Mouse (Mus musculus) thymus, adult 18-20 months (tissue): Measurements from ENCODE around the gene Exosc10.

Experiments used
- DNase-seq, 2 experiments: peaks; one replicate each; pipeline ENCODE4 v3.0.0; 2022; ENCODE audit warnings: mixed read lengths in 2 of 2

Gene Exosc10

DNA sequence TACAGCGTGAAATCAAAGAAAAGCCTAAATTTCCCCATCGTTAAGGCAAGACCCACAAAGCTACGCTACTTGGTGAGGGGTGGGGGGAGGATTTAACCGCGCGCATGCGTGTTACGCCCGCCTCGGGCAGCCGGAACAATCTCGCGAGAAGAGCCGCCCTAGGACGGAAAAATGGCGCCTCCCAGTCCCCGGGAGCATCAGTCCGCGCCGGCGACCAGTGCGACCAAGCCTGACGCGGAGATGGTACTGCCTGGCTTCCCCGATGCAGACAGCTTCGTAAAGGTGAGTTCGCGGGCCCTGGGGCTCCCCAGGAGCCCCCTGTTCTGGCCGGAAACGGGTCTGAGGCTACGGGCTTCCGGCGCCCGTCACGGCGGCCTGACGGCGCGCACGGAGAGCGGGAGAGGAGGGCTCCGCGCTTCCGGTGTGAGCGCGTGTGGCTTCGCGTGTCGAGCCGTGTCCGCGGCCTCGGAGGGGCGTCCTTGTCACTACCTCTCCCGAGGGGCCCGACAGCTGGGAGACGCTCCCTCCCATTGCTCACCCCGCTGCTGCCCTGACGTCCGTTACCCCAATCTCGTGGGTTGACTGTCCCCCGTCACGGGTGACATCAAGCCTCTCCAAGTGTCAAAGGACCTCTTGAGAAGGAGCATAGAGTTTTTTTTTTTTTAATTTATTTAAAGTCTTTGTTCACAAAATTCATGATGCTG, at the start of gene Exosc10:
Gene Exosc10, plus strand, starts transcription at position 133 of the 704 bp plus-strand sequence.
- DNase-seq: peak; percentile 70 to 77

DNA sequence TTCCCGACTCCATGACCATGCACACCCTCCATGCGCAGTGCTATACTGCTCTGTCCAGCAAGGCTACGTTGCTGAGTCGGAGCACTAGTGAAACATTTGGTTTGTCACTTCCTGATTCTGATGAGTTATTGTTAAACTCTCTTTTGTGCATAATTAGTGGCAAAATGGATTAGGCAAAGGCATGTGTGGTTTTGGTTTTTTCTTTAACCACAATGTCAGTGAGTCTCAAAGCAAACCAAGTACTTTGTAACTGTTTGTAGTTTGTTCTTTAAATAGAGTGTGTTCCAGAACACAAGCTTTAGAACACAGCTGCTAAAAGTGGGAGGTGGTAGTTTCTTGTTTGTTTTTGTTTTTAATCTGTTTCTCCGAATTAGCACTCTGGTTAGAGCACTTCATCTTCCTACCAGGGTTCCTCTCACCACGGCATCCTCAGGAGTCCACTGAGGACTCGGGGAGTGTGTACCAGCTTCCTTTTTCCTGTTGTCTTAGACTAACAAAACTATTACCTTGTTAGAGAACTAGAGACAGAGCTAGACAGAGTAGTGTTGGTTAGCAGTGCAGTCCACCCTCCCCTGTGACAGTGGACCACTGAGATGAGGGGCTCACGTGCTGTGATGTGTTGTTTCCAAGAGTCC, 48.7 kb upstream of the Exosc10 start:
- DNase-seq: no peak

DNA sequence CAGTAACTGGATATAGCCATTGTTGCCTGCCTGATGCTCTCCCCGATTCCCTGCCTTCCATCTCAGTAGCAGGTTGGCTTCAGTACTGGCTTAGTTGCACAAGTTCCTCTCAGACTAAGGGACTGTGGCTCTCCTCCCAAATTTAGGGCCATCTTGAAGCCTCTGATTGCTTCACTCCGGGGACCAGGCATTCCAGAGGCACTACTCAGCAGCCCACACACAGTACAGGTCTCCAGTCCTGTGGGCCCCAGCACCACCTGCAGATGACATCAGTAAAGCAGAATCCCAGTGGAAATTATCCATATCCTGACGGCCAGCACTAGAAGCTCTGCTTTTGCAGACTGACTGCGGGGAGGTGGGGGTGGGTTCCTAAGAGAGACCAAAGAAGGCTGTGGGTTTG, 47.5 kb upstream of the Exosc10 start:
- no peak for DNase-seq

DNA sequence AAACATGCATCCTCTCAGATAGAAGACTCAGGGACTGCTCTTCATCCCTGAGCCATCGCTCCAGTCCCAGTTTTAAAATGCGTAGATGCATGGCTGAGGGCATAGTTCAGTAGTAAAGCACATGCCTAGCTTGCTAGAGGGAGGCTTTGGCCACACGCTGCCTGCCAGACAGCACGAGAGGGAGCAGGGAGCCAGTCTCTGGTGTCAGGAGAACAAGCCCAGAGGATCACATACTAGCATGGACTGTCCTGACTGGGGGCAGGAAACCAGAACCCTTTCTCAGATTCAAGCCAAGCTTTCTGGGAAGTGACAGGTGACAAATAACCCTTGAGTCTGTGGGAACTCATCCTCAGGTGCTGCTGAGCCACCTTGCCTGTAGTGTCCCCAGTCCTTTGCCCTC, 46.9 kb upstream of the Exosc10 start:
- DNase-seq: no peak

DNA sequence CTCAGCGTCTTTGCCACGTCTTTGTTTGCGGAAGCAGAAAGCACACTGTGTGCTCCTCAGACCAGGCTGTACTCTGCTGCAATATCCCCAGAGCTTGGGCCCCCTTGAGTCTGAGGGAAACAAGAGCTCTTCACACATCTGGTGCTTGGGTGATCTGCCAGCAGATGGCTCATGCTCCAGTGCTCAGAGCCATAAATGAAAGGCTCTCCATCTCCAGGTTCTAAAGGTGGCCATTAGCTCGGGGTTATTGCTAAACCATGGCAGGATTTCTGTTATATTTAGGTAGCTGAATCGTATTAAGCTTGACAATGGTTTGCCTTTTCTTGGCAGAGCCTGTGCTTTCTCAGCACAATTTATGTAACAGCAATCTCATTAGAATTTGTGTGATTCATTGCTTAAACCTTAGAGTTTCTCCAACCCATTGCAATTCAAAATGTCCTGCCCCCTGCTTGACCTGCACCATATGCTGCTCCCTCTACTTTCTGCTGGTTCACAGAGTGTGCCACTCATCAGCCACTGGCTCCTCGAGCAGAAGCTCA, 45.1 kb upstream of the Exosc10 start:
- DNase-seq: no peak

DNA sequence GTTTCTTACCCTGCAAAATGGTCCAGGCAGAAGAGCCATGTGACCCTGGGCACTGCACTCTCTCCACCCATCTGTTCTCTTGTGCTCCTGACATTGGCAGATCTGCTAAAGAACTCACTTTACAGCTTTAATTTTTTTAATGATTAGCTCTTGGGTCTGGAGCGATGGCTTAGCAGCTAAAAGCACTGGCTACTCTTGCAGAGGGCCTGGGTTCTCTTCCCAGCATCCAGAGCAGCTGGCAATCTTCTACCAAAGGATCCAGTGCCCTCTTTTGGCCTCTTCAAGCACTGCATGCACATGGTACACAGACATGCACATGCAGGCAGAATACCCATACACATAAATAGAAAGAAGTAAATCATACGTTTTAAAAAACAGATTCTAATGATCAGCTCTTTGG, 42.9 kb upstream of the Exosc10 start:
- no peak for DNase-seq

DNA sequence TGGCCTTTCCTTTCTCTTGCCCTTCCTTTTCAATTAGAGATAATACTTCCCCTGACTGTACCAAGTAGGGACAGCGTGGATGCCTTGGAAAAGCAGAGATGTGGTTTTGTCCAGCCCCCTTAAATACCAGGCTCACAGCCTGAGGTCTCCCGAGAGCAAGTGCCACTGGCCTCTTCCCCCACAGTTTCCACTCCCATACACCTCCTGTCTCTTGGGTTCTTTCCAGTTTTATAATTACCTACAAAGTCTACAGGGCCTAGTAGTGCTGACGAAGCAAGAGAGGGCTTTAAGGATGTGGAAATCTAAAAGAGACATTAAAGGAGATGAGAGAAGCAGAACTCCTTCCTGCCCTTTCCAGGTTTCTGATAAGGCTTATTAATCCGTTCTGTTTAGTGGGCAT, 40.4 kb upstream of the Exosc10 start:
- DNase-seq: no peak

DNA sequence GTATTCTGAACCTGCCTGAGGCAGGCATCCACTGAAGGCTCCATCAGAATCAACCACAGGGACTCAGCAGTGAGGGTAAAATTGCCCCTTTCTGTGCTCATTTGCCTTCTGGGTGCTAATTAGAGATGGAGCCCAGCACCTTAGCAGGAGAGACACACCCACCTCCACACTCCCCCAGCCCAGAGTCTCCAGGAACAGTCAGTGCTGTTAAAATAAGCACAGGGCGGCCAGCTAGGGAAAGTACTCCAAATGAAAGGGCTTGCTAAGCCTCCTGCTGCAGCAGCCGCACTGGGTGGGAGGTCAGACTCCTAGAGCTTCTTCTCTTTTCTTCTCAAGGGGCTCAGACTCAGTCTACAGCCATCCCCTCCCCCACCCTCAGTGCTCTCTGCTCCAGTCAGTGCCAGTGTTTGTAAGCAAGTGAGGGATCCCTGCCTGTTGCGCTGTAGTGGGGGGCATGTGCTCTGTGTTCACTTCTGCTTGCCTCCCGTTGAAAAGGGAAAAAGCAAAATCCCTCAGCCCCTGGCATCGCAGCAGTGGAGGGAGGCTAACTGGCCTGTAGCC, 39.9 kb upstream of the Exosc10 start:
- DNase-seq: no peak

DNA sequence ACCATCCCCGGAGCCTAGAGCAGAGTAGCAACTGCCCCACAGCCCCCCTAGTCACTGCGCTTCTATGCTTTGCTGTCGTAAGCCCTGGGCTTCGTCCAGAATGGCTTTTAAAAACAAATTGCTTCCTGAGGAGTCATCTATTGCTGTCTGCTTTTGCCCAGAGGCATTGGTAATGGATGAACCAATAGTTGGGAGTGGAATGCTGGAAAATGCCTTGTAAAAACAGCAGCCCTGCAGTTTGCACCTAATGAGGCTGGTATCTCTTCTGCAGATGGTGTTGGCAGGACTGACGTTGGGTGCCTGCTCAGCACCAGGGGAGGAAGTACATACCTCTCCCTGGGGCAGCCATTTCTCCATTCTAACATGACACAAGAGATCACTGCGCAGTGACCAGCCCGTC, 34.7 kb upstream of the Exosc10 start:
- no peak for DNase-seq

DNA sequence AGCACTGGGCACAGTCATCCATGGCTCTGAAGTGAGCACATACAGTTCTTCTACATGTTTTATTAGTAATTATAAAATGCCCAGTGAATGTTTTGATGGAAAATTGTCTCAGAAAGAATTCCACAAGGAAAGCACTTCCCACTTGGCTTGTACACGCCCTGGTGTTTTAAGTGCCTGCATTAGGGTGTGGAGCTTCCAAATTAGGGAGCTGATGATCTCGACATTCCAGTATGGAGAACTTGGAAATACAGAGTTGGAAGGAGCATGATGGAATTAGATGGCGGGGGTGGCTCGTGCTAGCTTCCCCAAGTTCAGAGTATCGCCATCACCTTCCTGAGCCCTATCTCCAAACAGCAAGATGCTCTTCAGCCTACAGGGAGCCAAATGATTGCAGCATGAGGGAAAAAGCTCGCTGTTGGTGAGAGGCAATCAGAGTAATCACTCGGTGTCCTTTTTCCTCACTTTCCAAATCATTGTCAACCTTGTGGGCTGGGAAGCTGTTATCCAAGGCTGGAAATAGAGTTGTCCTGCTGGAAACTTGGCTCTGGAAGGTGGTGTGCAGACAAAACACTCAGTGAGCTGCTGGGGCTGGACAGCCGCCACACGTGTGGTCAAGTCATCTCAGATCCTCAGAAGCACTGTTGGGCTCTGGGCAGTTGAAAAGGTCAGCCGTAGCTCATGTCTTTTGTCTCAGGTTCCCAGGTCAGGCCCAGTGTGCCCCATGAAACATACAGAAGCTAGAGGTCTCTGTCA, 30.9 kb upstream of the Exosc10 start:
- no peak for DNase-seq

DNA sequence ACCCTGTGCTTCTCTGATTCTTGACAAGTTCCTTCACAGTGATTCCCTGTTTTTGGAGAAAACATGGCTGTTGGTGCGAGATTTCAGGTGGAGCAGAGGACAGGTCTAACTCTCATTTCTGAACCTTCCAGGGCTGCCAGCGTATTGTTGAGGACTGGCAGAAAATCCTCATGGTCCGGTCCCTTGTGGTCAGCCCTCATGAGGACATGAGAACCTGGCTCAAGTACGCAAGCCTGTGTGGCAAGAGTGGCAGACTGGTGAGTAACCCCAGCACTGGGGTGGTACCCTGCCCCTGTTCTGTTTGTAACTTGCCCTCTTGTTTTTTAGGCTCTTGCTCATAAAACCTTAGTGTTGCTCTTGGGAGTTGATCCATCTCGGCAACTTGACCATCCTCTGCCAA, 27.9 kb upstream of the Exosc10 start:
- DNase-seq: no peak

DNA sequence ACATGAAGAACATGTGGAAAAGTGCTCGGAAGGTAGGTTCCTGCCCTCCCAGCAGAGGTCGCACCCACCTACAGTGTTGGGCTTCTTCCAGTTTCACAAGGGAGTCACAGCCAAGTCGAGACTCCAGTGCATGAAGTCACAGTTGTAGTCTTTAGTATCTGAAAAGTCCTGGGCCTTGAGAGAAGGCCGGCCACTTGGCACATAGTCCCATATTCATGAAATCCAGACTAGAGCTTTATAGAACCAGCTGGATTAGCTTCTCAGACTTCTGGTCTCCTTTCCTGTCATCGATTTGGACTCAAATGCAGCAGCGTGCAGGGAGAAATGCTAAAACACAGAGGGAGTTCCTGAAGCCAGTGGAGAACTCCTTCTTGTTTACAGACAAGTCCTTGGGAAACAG, 27.5 kb upstream of the Exosc10 start:
- DNase-seq: no peak

DNA sequence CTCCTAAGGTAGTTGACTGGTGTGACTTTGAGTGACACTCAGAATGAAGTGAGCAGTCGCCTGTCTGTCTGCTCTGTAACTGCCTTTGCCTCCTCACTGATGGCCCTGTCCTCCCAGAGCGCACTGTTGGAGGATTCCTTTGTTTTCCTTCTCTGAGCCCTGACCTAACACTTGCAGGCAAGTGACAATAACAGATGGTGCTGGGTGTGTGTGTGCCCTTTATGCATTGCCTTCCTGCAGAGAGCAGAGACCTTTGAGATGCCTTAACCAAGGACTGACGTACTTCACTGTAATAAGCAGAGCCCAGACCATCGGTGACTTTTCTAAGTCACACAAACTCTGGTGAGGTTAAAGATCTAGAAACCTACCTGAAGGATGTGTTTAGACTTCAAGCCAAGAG, 26.9 kb upstream of the Exosc10 start:
- no peak for DNase-seq

DNA sequence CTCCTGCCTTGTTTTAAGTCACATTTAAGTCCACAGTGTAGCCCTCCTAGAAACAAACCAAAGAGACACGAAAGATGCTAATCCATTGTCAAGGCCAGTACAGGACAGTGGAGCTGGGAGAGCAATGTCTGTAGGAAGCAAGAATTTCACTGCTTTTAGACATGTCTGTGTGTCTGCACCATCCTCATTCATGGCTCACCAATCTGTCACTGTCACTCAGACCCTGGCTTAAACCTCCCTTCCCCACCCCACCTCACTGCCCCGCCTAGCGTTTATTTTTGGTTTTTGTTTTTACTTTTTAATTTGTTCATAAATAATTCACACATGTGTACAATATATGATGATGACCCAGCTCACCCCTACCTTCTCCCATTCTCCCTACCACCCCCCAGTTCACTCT, 25.7 kb upstream of the Exosc10 start:
- DNase-seq: no peak

DNA sequence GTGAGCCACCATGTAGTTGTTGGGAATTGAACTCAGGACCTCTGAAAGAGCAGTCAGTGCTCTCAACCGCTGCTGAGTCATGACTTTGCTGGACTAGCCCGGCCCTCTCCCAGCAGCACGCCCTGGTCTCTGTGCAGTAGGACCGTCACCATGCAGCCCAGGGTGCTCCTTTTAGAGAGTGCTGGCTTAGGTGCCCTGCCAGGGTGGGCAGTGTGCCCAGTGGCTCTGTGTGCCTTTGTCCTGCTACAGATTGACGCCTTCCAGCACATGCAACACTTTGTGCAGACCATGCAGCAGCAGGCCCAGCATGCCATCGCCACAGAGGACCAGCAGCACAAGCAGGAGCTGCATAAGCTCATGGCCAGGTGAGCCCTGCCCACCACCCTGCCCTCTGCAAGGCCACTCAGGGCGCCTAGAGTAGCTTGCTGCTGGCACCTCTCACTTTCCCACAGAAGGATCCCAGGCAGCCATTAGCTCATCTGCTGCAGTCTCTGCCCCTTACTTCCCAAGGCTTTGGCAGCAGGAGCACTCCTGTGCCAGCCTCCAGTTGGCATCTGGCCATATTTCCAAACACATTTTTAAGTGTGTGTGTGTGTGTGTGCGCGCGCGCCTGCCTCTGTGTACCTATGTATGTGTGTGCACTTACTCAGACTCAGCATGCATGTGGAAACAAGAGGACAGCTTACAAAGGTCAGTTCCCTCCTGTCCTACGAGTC, 24.5 kb upstream of the Exosc10 start:
- DNase-seq: no peak

DNA sequence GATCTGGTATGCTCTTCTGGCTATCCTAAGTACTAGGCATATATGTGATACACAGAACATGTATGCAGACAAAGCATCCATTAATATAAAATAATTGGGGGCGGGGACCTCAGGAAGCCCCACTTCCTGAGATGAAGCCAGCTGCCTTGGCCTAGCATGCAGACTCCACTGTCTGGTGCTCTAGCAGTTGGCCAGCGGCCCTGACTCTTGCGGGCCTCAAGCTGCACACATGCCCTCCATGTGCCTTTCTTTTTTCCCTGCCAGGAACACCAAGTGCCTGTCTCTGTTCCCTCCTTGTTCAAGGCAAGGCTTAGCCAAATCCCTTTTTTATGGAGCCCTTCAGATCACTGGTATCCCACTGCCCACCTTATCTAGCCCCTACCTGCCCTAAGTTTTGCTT, 22.4 kb upstream of the Exosc10 start:
- DNase-seq: no peak

DNA sequence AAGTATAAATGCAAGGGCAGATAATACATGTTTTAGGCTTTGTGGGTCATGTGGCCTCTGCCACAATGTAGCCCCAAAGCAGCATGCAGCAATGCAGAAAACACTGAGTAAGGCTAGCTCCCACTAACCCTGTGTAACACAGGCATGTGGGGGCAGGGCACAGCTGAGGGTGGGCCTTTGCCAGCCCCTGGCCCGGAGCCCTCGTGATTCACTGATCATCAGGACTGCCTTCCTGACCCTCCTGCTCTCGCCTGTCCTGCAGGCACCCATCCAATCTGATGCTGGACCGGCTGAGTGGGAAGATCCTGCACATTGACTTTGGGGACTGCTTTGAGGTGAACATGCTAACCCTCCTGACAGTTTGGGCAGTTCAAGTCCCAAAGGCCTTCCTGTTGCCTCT, 9.1 kb upstream of the Exosc10 start:
- DNase-seq: no peak

DNA sequence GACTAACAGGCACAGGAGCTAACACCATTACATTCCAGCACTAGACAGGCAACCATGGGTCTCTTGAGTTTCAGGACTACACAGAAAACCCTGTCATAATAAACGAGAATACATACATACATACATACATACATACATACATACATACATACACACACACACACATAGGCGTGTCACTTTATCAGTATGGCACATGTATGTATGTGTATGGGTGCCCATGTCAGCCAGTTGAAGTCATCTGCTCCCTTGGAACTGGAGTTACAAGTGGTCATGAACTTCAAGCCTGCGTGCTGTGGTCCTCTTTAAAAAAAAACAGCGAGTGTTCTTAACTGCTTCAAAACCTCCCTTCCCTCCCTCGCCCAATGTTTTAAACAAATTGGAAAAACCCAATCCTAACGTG, 463 bp upstream of the Exosc10 start:
- DNase-seq: no peak

DNA sequence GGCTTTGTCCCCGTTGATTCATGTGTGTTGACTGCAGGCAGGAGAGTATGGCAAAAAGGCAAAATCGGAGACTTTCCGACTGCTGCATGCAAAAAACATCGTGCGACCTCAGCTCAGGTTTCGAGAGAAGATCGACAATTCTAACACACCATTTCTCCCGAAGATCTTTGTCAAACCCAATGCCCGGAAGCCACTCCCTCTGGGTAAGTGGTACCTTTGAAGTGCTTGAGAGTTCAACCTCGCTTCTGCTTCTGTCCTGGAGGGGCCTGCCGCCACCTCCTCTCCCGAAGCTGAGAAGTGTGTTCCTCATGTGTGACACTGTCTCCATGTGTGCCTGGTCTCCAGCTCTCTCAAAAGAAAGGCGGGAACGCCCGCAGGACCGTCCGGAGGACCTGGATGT, 4.4 kb downstream of the Exosc10 start:
- no peak for DNase-seq

DNA sequence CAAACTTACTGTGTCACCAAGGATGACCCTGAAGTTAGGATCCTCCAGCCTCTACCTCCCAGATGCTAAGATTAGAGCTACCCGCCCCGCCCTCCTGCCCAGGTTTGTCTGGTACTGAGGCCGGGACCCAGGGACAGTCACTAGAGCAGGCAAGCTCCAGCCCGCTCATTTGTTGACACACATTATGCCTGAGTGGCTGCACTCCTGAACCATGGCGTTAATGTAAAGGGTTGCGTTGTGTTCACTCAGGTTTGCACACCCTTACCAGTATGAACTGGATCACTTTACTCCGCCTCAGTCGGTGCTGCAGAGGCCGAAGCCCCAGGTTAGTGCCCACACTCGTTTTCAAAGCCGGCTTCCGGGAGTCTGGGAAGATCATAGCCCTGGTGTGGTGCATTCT, 5.4 kb downstream of the Exosc10 start:
- DNase-seq: no peak

DNA sequence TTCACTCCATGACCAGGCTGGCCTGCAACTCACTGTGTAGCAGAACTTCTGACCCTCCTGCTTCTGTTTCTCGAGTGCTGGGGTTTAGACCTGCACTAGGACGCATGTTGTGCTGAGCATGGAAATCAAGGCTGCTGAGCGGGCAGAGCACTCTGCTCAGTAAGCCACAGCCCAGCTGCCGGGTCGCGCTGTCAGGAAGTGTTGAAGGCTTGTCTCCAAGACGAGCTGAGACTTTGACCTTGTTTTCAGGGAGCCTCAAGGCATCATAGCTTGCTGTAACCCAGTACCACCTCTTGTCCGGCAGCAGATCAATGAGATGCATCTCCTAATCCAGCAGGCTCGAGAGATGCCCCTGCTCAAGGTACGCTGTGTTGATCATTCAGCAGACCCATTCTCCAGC, 11.9 kb downstream of the Exosc10 start:
- DNase-seq: no peak

DNA sequence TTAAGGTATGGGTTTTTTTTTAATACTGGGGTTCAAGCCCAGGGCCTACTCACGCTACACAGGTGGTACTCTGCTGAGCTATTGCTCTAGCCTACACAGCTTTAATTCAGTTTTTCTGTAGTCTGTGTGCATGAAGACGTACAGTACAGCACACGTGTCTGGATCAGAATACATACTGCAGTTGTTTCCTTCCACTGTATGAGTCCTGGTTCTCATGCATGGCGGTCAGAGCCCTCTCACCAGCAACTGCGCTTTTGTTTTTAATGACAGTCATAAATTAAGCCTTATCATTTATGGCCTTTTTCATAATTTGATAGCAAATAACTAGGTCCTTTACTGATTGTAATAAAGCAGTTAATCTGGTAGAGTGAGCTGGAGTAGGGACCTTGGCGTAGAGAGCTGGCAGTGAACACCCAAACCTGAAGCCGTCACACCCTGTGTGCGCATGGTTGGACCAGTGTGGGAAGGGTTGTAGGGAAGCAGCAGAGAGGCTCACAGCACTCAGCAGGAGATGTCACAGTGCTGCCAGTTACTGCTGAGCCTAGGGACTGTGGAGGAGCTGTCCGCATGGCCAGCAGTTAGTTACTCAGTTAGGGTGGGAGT, 12.6 kb downstream of the Exosc10 start:
- no peak for DNase-seq

DNA sequence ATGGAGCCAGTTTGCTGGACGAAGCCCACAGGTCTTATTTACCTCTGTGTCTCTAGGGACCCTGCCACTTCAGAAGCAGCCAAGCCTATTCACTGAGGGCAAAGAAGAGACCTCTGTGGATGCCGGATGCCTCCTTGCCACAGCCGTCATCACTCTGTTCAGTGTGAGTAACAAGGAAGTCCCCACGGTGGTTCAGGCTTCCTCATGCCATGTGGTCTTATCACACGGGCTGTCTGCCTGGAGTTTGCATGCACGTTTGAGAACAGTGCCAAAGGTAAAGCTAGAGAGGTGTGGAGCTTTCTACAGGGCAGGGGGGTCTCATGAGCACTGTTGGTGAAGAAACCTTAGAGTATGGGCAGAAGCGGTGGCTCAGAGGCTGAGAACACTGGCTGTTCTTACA, 15.0 kb downstream of the Exosc10 start:
- DNase-seq: no peak
